Mouse (Mus musculus): ENCODE measurements around the gene Arpc2.

- TF ChIP-seq MYOG (IDR thresholded peaks at IDR 0.05; ENCODE audit: control insufficient read depth in 1 of 3, insufficient read depth in 1 of 3, insufficient read length in 2 of 3, low read depth in 2 of 3): no peak
- no peak for TF ChIP-seq POLR2A (IDR thresholded peaks at IDR 0.05; ENCODE audit: insufficient read length, low read depth)
- no peak for TF ChIP-seq TCF12 (IDR thresholded peaks at IDR 0.05; ENCODE audit: insufficient read depth, poor library complexity, severe bottlenecking)
- no peak for TF ChIP-seq E2F4 (IDR thresholded peaks at IDR 0.05; ENCODE audit: insufficient read depth)
- no peak for TF ChIP-seq MYOD1 (IDR thresholded peaks at IDR 0.05; ENCODE audit: control insufficient read depth in 1 of 3, insufficient read length in 2 of 3, low read depth in 2 of 3)
- TF ChIP-seq USF1 (IDR thresholded peaks at IDR 0.05; ENCODE audit: low read depth): no peak
- no peak for TF ChIP-seq CEBPB (IDR thresholded peaks at IDR 0.05; ENCODE audit: insufficient read depth, poor library complexity, severe bottlenecking)
- TF ChIP-seq MAX (IDR thresholded peaks at IDR 0.05; ENCODE audit: low read depth): no peak
- TF ChIP-seq TCF3 (IDR thresholded peaks at IDR 0.05; ENCODE audit: insufficient read length, low read depth): no peak
- TF ChIP-seq SRF (IDR thresholded peaks at IDR 0.05; ENCODE audit: control insufficient read depth, insufficient read length, low read depth): no peak
These were observed 57.5 kb downstream of the Arpc2 start for GRCm38 (mm10) chr1:74293306-74293960.

Data from myocyte (in vitro differentiated cells).